Mouse (Mus musculus) ES-Bruce4 (cell line): ENCODE results near the gene Shq1. TPM values are rescaled to one million over a fixed set of nuclear protein-coding genes. Genes with fewer than 3 reads are reported as not detected.

Experiments used
- H3K27ac ChIP-seq: 2 replicates; pipeline ENCODE4 v1.5.1; 2012; ENCODE audit warnings: low read length, inconsistent platforms; ENCODE audit not compliant: insufficient read depth
- H3K27me3 ChIP-seq: 2 replicates; pipeline ENCODE4 v1.6.1; 2012; ENCODE audit warnings: mild to moderate bottlenecking, low read length, inconsistent platforms; ENCODE audit not compliant: control insufficient read depth, poor library complexity, insufficient read depth, severe bottlenecking
- H3K36me3 ChIP-seq: 2 replicates; pipeline ENCODE4 v1.6.1; 2012; ENCODE audit warnings: inconsistent platforms, mild to moderate bottlenecking, low read length, moderate library complexity; ENCODE audit not compliant: control insufficient read depth, poor library complexity, insufficient read depth, severe bottlenecking
- H3K4me1 ChIP-seq: one replicate; pipeline ENCODE4 v1.8.1; 2011; ENCODE audit warnings: low read length; ENCODE audit not compliant: control insufficient read depth, insufficient read depth
- H3K4me3 ChIP-seq: 2 replicates; pipeline ENCODE4 v1.5.1; 2011; ENCODE audit warnings: low read depth, mild to moderate bottlenecking, low read length
- H3K9ac ChIP-seq: 2 replicates; pipeline ENCODE4 v1.6.1; 2012; ENCODE audit warnings: low read depth, mild to moderate bottlenecking, inconsistent platforms; ENCODE audit not compliant: poor library complexity, severe bottlenecking
- H3K9me3 ChIP-seq: replicated peaks from 2 replicates; pipeline ENCODE4 v1.6.1; 2012; ENCODE audit warnings: mild to moderate bottlenecking, low read length, inconsistent platforms; ENCODE audit not compliant: control insufficient read depth, poor library complexity, insufficient read depth, severe bottlenecking
- CTCF ChIP-seq: IDR thresholded peaks from one replicate; pipeline ENCODE4 v1.8.1; 2011; ENCODE audit warnings: low read depth, low read length
- EP300 ChIP-seq: IDR thresholded peaks from 2 replicates; pipeline ENCODE4 v1.6.1; 2011; ENCODE audit warnings: low read depth, low read length; ENCODE audit not compliant: insufficient read depth
- POLR2A ChIP-seq: IDR thresholded peaks from one replicate; pipeline ENCODE4 v1.8.1; 2011; ENCODE audit warnings: low read length; ENCODE audit not compliant: insufficient read depth
- polyA plus RNA-seq: library from polyadenylated mRNA; stranded (reverse); fragments of >200 nt; gene quantifications from 2 replicates; pipeline ENCODE4 v1.2.4, GENCODE M21; 2011; ENCODE audit warnings: low read depth; ENCODE audit not compliant: missing spikeins, insufficient read depth, insufficient read length

The Shq1 gene
- polyA plus RNA-seq, 1 experiment, result 19.0 TPM

DNA sequence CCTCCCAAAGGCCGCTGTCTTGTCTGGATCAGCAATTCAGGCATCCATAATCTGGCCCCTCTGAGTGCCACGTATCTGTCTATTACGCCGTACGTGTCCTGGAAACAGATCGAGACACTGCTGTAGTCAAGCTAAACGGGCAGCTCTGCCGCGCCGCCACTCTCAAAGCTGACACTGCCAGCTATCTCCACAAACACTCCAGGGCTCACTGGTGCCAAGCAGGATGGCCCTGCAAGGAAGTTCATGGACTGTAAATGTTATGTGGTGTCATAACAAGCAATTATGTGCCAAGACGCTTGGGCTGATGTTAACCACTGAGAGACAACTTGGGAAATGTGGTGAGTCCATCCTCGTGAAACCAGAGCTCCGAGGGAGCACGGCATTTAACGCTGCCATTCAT lies 26.3 kb downstream of the Shq1 start:
- H3K4me1 ChIP-seq, result no peaks in the 10 kb centered on the region
- no peaks in the 10 kb centered on the region for H3K27me3 ChIP-seq
- no peak overlapping the region for H3K4me3 ChIP-seq
- TF ChIP-seq EP300, result no peak
- TF ChIP-seq CTCF, result no peak
- TF ChIP-seq POLR2A, result no peak
- H3K27ac ChIP-seq, result no peak overlapping the region
- H3K9ac ChIP-seq, result no peak overlapping the region
- peaks cover 6% of the 10 kb centered on the region; the same call in 1 of the 2 replicates for H3K36me3 ChIP-seq
- H3K9me3 ChIP-seq, result no peaks in the 10 kb centered on the region

DNA sequence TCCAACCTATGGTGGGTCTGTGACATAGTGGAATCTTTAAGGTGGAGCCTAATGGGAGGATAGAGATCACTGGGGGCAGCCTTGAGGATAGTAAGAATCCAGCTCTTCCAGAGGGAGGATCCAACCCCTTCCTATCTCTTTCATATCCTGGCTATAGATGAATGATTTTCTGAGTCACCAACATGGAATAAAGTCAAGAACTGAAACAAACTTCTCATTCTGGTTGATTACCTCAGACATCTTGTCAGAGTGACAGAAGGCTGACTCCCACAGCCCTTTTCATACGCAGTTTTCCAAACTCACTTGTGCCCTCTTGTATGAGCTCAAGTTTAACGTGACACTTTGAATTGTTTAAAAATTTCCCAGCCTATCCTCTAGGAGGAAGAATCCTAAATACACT lies 28.2 kb downstream of the Shq1 start:
- H3K27me3 ChIP-seq, result no peaks in the 10 kb centered on the region
- TF ChIP-seq CTCF (no peak), POLR2A (no peak), EP300 (no peak)
- no peaks in the 10 kb centered on the region for H3K9me3 ChIP-seq
- no peak overlapping the region for H3K4me3 ChIP-seq
- H3K27ac ChIP-seq, result no peak overlapping the region
- H3K36me3 ChIP-seq, result peaks cover 4% of the 10 kb centered on the region; the same call in 1 of the 2 replicates
- no peaks in the 10 kb centered on the region for H3K4me1 ChIP-seq
- H3K9ac ChIP-seq, result no peak overlapping the region

DNA sequence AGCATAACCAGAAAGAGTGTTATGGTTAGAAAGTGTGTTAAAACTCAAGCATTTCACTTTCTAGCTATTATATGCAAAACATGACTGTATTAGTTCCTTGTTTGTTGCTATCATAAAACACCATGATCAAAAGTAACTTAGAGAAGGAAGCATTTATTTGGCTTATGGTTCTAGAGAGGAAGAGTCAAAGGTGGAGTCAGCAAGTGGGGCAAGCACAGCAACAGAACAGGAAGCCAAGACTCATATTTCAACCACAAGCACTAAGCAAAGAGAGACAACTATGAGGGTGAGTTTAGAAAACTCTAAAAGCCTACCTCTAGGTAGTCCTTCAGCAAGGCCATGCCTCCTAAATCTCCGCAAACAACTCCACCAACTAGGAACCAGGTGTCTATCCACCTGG lies 30.4 kb downstream of the Shq1 start:
- Histone ChIP-seq H3K9me3 (no peaks in the 10 kb centered on the region), H3K4me1 (no peaks in the 10 kb centered on the region), H3K36me3 (peaks cover 2% of the 10 kb centered on the region; the same call in 1 of the 2 replicates), H3K4me3 (no peak overlapping the region), H3K27ac (no peak overlapping the region), H3K27me3 (no peaks in the 10 kb centered on the region), H3K9ac (no peak overlapping the region)
- TF ChIP-seq POLR2A (no peak), EP300 (no peak), CTCF (no peak)

DNA sequence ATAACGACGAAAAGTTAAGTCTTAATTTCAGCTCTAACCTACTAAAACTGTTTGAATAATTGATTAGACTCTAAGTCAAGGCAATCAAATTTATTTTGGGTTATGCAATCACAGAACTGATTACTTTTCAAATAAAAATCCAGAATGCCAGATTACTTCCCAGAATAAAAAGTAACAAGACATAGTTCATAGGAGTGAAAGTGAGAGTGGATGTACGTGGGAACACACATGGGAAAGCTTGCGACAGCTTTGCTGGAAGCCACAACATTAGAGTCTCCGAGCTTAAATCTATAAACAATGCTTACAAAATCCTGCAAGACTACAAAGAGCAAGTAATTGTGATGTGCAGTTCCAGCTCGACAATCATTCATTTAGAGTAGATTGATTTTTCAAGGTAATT lies 41.9 kb downstream of the Shq1 start:
- Histone ChIP-seq H3K27me3 (no peaks in the 10 kb centered on the region), H3K9me3 (no peaks in the 10 kb centered on the region), H3K4me3 (no peak overlapping the region)

DNA sequence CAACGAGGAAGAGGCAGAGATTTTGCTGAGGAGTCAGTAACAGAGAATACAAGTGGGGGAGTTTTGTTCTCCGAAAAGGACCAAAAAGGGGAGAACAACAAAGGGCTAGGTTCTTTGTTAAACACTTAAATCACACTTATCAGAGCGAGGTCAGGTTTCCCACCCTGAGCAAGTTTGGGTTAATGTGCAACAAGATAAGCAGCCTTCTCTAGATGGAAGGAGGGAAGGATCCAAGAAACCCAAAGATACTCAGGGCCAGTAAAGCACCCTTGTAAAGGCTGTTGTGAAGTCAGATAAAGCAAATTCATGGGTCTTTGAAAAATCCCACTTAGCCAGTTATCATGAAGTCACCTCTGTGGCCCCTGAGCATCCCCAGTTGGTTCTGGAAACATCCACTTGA lies 42.7 kb downstream of the Shq1 start:
- Histone ChIP-seq H3K36me3 (peaks cover 7% of the 10 kb centered on the region), H3K4me3 (no peak overlapping the region), H3K27me3 (no peaks in the 10 kb centered on the region), H3K9ac (no peak overlapping the region), H3K27ac (no peak overlapping the region), H3K4me1 (no peaks in the 10 kb centered on the region), H3K9me3 (no peaks in the 10 kb centered on the region)
- TF ChIP-seq CTCF (no peak), EP300 (no peak), POLR2A (no peak)

More for the DNA sequence above, 41.9 kb downstream of the Shq1 start:
- TF ChIP-seq POLR2A, result no peak
- TF ChIP-seq CTCF, result no peak
- no peak for TF ChIP-seq EP300
- Histone ChIP-seq H3K27ac (no peak overlapping the region), H3K4me1 (no peaks in the 10 kb centered on the region), H3K36me3 (peaks cover 7% of the 10 kb centered on the region), H3K9ac (no peak overlapping the region)

DNA sequence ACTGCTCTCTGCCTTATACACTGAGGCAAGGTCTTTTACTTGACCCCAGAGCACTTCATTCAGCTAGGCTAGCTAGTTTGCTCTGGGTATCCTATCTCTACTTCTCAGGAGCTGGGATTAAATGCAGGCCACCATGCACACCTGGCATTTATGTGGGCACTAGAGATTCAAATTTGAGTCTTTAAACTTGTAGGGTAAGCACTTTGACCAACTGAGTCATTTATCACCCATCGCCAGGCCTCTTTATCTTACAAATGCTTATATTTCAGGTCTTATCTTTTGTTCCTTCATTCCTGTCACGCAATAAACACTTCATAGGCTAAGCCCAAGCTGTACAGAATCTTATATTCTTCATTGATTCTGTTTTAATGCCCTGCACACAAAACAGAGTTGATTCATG lies 47.0 kb downstream of the Shq1 start:
- Histone ChIP-seq H3K27ac (no peak overlapping the region), H3K9ac (no peak overlapping the region), H3K36me3 (no peaks in the 10 kb centered on the region; the same call in 1 of the 2 replicates), H3K4me3 (no peak overlapping the region), H3K9me3 (no peaks in the 10 kb centered on the region), H3K4me1 (no peaks in the 10 kb centered on the region), H3K27me3 (no peaks in the 10 kb centered on the region)
- TF ChIP-seq EP300 (no peak), POLR2A (no peak), CTCF (no peak)
